Mouse (Mus musculus) cerebellum, adult 2 months (tissue): ENCODE measurements around the gene Hoxa13.

Experiments
- CTCF ChIP-seq: fragments of 200-500 bp; IDR thresholded peaks from 2 replicates; pipeline ENCODE4 v1.5.1; 2011; ENCODE audit warnings: low read depth, mild to moderate bottlenecking, control low read depth, low read length, moderate library complexity, borderline replicate concordance; ENCODE audit not compliant: insufficient read depth
- POLR2A ChIP-seq: fragments of 200-500 bp; IDR thresholded peaks from 2 replicates; pipeline ENCODE4 v1.6.1; 2011; ENCODE audit warnings: low read length, control low read depth, borderline replicate concordance; ENCODE audit not compliant: insufficient read depth

DNA sequence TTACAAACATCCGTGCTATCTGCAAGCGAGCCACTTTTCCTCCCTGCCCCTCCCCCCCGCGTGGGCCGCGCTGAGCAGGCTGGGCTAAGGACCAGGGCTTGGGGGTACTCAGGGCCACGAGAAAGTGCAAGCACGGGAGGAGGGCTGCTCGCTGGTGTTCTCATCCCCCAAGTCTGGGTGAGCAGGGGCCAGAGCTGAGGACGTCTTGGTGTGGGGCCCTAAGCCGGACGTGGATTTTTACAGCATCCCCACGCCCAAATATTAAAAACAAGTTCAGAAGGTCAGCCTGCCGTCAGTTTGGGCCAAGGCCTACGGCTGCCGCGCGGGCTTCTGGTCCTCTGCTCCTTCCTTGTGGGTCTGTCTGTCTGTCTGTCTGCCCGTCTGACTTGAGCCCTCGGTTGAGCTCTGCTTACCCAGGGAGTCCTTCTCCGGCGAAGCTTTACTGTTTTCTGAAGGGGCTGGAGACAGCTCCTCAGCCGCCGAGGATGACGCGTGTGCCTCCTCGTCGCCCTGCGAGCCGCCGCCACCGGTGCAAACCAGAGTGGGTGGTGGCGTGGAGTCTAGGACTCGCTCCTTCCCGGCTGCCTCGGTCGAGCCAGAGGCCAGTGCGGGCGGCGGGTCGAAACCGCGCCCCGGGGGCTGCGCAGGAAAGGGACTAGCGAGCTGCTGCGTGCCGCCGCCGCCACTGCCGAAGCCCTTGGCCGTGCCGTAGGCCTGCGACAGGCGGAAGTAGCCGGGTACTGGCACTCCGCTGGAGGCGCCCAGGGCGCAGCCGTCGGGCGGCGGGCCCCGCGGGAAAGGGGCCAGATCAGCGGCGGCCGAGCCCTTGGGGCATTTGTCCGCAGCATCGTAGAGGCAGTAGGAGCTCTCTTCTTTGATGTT, 26.9 kb downstream of the Hoxa13 start:
- TF ChIP-seq CTCF (no peak), POLR2A (no peak)
